Mouse (Mus musculus) neural tube, embryonic 12.5 days (tissue): ENCODE results near the gene Plagl2. TPM values are rescaled to one million over a fixed set of nuclear protein-coding genes. Genes with fewer than 3 reads are reported as not detected.
"Not testable (repeated sequence)": the region's sequence is repeated elsewhere in the genome, so short reads cannot be mapped to it uniquely, and the experiment has no call there.

Source experiments
- ATAC-seq: fragments of 200-750 bp; cut with Nextera tagmentation; 2 replicates; pipeline ENCODE4 v1.8.0; 2017; ENCODE audit warnings: low read depth, mild to moderate bottlenecking, moderate TSS enrichment, moderate library complexity; ENCODE audit not compliant: low FRiP score
- H3K27ac ChIP-seq: fragments of 300-500 bp; sonication (generic); 2 replicates; pipeline ENCODE4 v1.5.1; 2016
- H3K27me3 ChIP-seq: fragments of 300-500 bp; sonication (generic); replicated peaks from 2 replicates; pipeline ENCODE4 v1.6.1; 2016; ENCODE audit warnings: mild to moderate bottlenecking
- H3K36me3 ChIP-seq: fragments of 300-500 bp; sonication (generic); 2 replicates; pipeline ENCODE4 v1.6.1; 2016; ENCODE audit warnings: mild to moderate bottlenecking
- H3K4me1 ChIP-seq: fragments of 300-500 bp; sonication (generic); 2 replicates; pipeline ENCODE4 v1.6.1; 2016
- H3K4me2 ChIP-seq: fragments of 300-500 bp; sonication (generic); replicated peaks from 2 replicates; pipeline ENCODE4 v1.6.1; 2016; ENCODE audit warnings: mild to moderate bottlenecking
- H3K4me3 ChIP-seq: fragments of 300-500 bp; sonication (generic); 2 replicates; pipeline ENCODE4 v1.5.1; 2016
- H3K9ac ChIP-seq: fragments of 300-500 bp; sonication (generic); 2 replicates; pipeline ENCODE4 v1.6.1; 2016; ENCODE audit warnings: mild to moderate bottlenecking
- H3K9me3 ChIP-seq: fragments of 300-500 bp; sonication (generic); 2 replicates; pipeline ENCODE4 v1.6.1; 2016; ENCODE audit warnings: mild to moderate bottlenecking
- WGBS: fragments of 180-500 bp; shearing (Covaris S2); methylation state at CpG from one replicate; pipeline ENCODE4 v1.1.7; 2016; 5-methylcytosine and 5-hydroxymethylcytosine counted together
- polyA plus RNA-seq: library from polyadenylated mRNA; unstranded; fragments of >200 nt; fragmentation: Nextera tagmentation; extraction: Ambion mirVana; gene quantifications from 2 replicates; pipeline ENCODE4 v1.2.1, GENCODE M21; 2016

Plagl2 gene
- 11.8 and 16.6 TPM in 2 replicates for polyA plus RNA-seq

DNA sequence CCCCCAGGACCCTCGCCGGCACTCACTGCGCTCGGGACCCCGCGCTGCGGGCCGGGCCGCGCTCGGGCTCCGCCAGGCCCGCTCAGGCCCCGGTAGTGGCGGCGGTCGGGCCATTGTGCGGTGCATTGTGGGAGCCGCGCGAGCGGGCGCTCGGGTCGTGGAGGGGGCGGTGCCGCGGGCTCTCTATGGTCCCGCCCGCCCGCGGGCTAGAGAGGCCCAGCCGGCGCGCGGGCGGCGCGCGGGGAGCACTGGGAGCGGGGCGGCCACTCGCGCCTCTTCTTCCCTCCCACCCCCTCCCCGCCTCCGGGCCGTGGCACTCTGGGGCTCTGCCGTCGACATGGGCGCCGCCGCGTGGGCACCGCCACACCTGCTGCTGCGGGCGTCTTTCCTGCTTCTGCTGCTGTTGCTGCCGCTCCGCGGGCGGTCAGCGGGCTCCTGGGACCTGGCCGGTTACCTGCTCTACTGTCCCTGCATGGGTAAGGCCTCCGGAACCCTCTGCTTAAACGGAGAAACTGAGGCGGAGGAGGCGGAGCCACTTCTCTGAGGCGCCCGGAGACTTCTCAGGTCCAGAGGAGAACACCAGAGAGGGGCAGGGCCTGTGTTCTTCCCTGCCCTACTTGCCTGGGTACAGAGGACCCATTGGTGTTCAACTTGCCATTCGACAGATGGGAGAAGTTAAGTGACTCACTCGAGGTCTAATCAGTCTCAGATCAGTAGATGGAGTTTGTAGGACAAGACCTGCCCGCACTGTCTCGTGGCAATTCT is at the start of gene Plagl2, which contains the start of gene Pofut1:
Gene Plagl2, minus strand, starts transcription at position 177 of the 765 bp plus-strand sequence.
Gene Pofut1, plus strand, starts transcription at position 284 of the 765 bp plus-strand sequence.
- Histone ChIP-seq H3K4me2 (peak within 1 kb of the TSS; percentile 94), H3K9me3 (no peaks in the 10 kb centered on the region), H3K27ac (peak within 1 kb of the TSS; percentile 80; the same call in 1 of the 2 replicates), H3K4me3 (peak within 1 kb of the TSS; percentile 98), H3K9ac (peak within 1 kb of the TSS; percentile 97), H3K4me1 (peaks cover 24% of the 10 kb centered on the region), H3K36me3 (peaks cover 13% of the 10 kb centered on the region; the same call in 1 of the 2 replicates), H3K27me3 (no peaks in the 10 kb centered on the region)
- ATAC-seq, result peak; percentile 96
- WGBS, result under 1% methylated on average over 71 of the region's 72 CpGs

- Histone ChIP-seq H3K9me3 (no peaks in the 10 kb centered on the region), H3K27ac (no peak overlapping the region), H3K4me2 (no peak overlapping the region), H3K36me3 (no peaks in the 10 kb centered on the region), H3K9ac (no peak overlapping the region), H3K27me3 (no peaks in the 10 kb centered on the region), H3K4me1 (peaks cover 22% of the 10 kb centered on the region), H3K4me3 (no peak overlapping the region)
- 50% methylated on average over 6 of the region's 6 CpGs for WGBS
- no peak for ATAC-seq
Observed at GRCm38 (mm10) chr2:153287835-153288234, 46.6 kb upstream of the Plagl2 start.

DNA sequence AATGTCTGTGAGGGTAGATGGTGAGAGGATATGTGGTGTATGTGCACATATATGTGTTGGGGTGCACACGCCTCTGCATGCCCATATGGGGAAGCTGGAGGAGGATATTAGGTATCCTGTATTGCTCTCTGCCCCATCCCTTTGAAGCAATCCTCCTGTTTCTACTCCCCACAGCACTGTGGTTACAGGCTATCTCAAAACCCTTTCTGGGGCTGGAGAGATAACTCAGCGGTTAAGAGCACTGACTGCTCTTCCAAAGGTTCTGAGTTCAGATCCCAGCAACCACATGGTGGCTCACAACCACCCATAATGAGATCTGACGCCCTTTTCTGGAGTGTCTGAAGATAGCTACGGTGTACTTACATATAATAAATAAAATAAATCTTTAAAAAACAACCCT is 45.3 kb upstream of the Plagl2 start:
- no peak overlapping the region for H3K4me3 ChIP-seq
- WGBS, result 86% methylated on average over 4 of the region's 4 CpGs
- no peak overlapping the region for H3K4me2 ChIP-seq
- H3K9me3 ChIP-seq, result no peaks in the 10 kb centered on the region
- H3K27ac ChIP-seq, result no peak overlapping the region
- peaks cover 10% of the 10 kb centered on the region; the same call in 1 of the 2 replicates for H3K4me1 ChIP-seq
- H3K36me3 ChIP-seq, result no peaks in the 10 kb centered on the region
- H3K27me3 ChIP-seq, result no peaks in the 10 kb centered on the region
- ATAC-seq, result no peak
- H3K9ac ChIP-seq, result no peak overlapping the region

- no peak for ATAC-seq
- 89% methylated on average over 6 of the region's 6 CpGs for WGBS
Observed at GRCm38 (mm10) chr2:153283919-153284318, 42.7 kb upstream of the Plagl2 start.

DNA sequence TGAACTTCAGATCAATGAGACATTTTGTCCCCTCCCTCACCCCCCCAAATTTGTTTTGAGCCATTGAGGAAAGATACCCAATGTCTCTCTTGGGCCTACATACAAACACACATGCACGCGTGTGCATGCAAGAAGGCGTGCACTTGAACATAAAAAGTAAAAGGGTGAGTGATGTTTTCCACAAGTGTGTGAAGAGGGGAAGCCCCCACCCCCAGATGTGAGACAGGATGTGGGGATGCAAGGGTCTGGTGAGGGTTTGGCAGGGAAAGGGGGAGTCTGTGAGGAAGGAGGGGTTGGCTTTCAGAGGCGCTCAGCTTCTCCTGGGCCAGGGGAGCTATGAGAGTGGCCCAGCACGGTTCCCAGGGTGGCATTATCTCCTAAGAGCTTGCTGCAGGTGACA is 37.1 kb upstream of the Plagl2 start:
- no peak overlapping the region for H3K27ac ChIP-seq
- no peak for ATAC-seq
- no peak overlapping the region for H3K4me3 ChIP-seq
- no peaks in the 10 kb centered on the region for H3K9me3 ChIP-seq
- no peak overlapping the region for H3K9ac ChIP-seq
- 88% methylated on average over 5 of the region's 5 CpGs for WGBS
- no peaks in the 10 kb centered on the region for H3K4me1 ChIP-seq
- no peaks in the 10 kb centered on the region for H3K36me3 ChIP-seq
- no peak overlapping the region for H3K4me2 ChIP-seq
- no peaks in the 10 kb centered on the region for H3K27me3 ChIP-seq

More at GRCm38 (mm10) chr2:153283919-153284318, 42.7 kb upstream of the Plagl2 start:
- no peaks in the 10 kb centered on the region for H3K9me3 ChIP-seq
- H3K4me2 ChIP-seq, result no peak overlapping the region
- H3K27me3 ChIP-seq, result no peaks in the 10 kb centered on the region
- H3K27ac ChIP-seq, result no peak overlapping the region
- 0 out of 2 replicates have a peak, but pooled peaks cover 6% of the 10 kb centered on the region for H3K4me1 ChIP-seq
- H3K4me3 ChIP-seq, result no peak overlapping the region
- no peak overlapping the region for H3K9ac ChIP-seq
- H3K36me3 ChIP-seq, result no peaks in the 10 kb centered on the region

GRCm38 (mm10) chr2:153276846-153277245 is 35.6 kb upstream of the Plagl2 start:
- not testable (repeated sequence) for H3K9ac ChIP-seq, H3K4me1 ChIP-seq, H3K4me2 ChIP-seq, ATAC-seq, H3K27ac ChIP-seq, H3K36me3 ChIP-seq, H3K27me3 ChIP-seq, H3K4me3 ChIP-seq, H3K9me3 ChIP-seq
- 97% methylated on average over 5 of the region's 5 CpGs for WGBS

- no peak overlapping the region for H3K4me3 ChIP-seq
- H3K27ac ChIP-seq, result no peak overlapping the region
- 91% methylated on average over 8 of the region's 8 CpGs for WGBS
- H3K9ac ChIP-seq, result no peak overlapping the region
- H3K4me1 ChIP-seq, result no peaks in the 10 kb centered on the region
- no peak for ATAC-seq
- no peak overlapping the region for H3K4me2 ChIP-seq
- no peaks in the 10 kb centered on the region for H3K36me3 ChIP-seq
- no peaks in the 10 kb centered on the region for H3K9me3 ChIP-seq
- H3K27me3 ChIP-seq, result no peaks in the 10 kb centered on the region
Observed at GRCm38 (mm10) chr2:153276440-153276839, 35.2 kb upstream of the Plagl2 start.

DNA sequence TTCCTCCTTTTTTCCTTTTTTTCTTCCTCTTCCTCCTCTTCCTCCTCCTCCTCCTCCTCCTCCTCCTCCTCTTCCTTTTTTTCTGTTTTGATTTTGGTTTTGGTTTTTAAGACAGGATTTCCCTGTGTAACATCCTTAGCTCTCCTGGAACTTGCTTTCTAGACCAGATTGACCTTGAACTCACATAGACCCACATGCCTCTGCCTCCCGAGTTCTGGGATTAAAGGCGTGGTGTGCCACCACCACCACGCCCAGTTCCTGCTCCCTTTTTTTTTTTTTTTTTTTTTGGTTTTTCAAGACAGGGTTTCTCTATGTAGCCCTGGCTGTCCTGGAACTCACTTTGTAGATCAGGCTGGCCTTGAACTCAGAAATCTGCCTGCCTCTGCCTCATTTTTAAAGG is 34.4 kb upstream of the Plagl2 start:
- not testable (repeated sequence) for H3K27me3 ChIP-seq, H3K9me3 ChIP-seq, H3K4me2 ChIP-seq, H3K4me3 ChIP-seq, H3K36me3 ChIP-seq, H3K9ac ChIP-seq, H3K27ac ChIP-seq, H3K4me1 ChIP-seq, ATAC-seq
- 89% methylated on average over 3 of the region's 3 CpGs for WGBS

GRCm38 (mm10) chr2:153274919-153275247 is 33.7 kb upstream of the Plagl2 start:
- H3K9ac ChIP-seq, result no peak overlapping the region
- no peak overlapping the region for H3K4me3 ChIP-seq
- H3K4me1 ChIP-seq, result no peaks in the 10 kb centered on the region
- no peaks in the 10 kb centered on the region for H3K9me3 ChIP-seq
- H3K4me2 ChIP-seq, result no peak overlapping the region
- no peaks in the 10 kb centered on the region for H3K27me3 ChIP-seq
- H3K27ac ChIP-seq, result no peak overlapping the region
- ATAC-seq, result no peak
- H3K36me3 ChIP-seq, result no peaks in the 10 kb centered on the region
- 76% methylated on average over 6 of the region's 6 CpGs for WGBS

DNA sequence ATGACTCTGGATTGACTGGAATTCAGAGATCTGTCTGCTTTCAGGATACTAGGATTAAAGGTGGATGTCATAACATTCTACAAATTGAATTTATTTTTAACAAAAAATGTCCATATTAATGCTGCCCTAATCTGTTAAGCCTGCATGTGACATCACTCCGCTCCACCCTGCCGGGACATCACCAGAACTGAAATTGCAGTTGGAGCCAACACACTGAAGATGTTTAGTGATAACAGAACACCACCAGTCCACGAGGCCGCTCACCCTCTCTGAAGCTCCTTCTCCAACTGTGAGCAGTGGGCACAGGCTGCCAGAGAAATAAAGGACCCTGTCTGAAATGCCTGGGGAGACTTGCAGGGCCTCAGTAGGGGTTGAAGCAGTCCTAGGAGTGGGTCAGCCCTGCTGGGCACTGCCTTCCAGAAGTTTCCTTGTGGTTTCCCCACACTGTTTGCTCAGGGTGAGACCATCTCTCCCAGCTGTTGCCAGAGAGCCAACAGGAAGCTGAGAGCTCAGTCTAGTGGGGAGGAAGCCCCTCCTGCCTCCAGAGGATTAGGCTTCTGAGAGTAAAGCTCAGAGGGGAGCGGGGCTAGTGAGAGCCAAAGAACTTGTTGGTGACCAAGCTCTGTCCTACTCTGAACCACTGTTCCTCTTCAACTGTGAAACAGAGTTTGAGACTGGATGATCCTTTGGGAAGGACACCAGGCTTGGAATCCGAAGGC is 33.1 kb upstream of the Plagl2 start:
- H3K9me3 ChIP-seq, H3K36me3 ChIP-seq, ATAC-seq: not testable (repeated sequence)

DNA sequence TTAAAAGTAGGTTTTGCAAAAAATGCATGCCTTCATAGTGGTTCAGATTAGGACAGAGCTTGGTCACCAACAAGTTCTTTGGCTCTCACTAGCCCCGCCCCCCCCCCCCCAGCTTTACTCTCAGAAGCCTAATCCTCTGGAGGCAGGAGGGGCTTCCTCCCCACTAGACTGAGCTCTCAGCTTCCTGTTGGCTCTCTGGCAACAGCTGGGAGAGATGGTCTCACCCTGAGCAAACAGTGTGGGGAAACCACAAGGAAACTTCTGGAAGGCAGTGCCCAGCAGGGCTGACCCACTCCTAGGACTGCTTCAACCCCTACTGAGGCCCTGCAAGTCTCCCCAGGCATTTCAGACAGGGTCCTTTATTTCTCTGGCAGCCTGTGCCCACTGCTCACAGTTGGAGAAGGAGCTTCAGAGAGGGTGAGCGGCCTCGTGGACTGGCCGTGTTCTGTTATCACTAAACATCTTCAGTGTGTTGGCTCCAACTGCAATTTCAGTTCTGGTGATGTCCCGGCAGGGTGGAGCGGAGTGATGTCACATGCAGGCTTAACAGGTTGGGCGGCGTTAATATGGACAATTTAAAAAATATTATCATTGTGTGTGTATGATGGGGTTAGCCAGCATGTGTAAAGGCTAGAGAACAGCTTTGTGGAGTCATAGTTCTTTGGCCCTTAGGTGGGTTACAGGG is 29.1 kb upstream of the Plagl2 start:
- H3K9me3 ChIP-seq, H3K9ac ChIP-seq, H3K4me1 ChIP-seq, ATAC-seq, H3K27me3 ChIP-seq, H3K4me3 ChIP-seq, H3K27ac ChIP-seq, H3K4me2 ChIP-seq: not testable (repeated sequence)
- WGBS, result 78% methylated on average over 8 of the region's 8 CpGs
- peaks cover 19% of the 10 kb centered on the region for H3K36me3 ChIP-seq

More for the DNA sequence above, 33.1 kb upstream of the Plagl2 start:
- 83% methylated on average over 6 of the region's 6 CpGs for WGBS
- not testable (repeated sequence) for H3K27me3 ChIP-seq, H3K4me3 ChIP-seq, H3K4me1 ChIP-seq, H3K4me2 ChIP-seq, H3K27ac ChIP-seq, H3K9ac ChIP-seq

DNA sequence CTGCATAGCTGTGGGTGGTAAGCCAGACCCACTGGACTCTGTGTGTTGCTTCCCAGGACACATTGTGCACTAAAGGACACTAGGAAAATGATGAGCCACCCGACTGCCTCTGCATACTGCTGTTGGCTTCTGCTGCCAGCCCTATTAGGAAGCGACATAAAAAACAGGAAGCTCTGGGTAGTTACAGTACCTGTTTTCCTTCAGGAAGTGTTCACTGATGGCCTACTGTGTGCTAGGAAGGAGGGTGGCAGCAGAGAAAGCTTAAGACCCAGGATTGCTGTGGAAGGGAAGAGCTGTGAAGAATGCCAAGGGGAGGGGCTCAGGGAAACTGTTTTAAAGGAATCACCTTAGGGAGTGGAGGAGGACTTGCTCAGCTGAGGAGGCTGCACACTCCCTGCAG is 26.1 kb upstream of the Plagl2 start:
- Histone ChIP-seq H3K9me3 (no peaks in the 10 kb centered on the region), H3K9ac (no peak overlapping the region), H3K27ac (no peak overlapping the region), H3K4me1 (no peaks in the 10 kb centered on the region), H3K4me3 (no peak overlapping the region), H3K36me3 (peaks cover 43% of the 10 kb centered on the region), H3K4me2 (no peak overlapping the region), H3K27me3 (no peaks in the 10 kb centered on the region)
- no peak for ATAC-seq
- 87% methylated on average over 2 of the region's 2 CpGs for WGBS
